Mouse (Mus musculus): ENCODE measurements around the gene Ttll8. TPM values are rescaled to one million over a fixed set of nuclear protein-coding genes. Genes with fewer than 3 reads are reported as not detected.

Ttll8 gene
- polyA plus RNA-seq, 1 experiment from 2014 or later, result 0.17 TPM

DNA sequence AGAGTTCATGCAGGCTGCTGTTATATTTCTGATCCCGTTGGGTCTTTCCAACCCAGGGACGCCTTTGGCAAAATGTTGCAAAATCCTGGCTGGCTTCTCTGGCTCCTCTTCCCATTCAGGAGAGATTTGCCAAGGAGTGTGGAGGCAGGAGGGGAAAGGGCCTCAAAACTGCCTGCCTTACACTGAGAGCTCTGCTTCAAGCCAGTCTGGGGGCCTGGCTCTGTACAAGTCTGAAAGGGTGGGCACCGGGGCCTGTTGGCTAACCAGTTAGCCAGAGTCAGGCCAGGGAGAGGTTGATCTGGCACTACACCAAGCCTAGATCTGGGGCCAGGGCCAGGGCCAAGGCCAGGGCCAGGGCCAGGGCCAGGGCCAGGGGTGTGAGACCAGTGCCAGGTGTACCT is 96.1 kb downstream of the Ttll8 start:
- no peak overlapping the region for H3K4me2 ChIP-seq (ENCODE audit: low read depth, low read length)
- H3K9me3 ChIP-seq (ENCODE audit: control insufficient read depth, low read length), result no peaks in the 10 kb centered on the region
- no peak overlapping the region for H3K4me3 ChIP-seq (ENCODE audit: low read depth, low read length)
- no peaks in the 10 kb centered on the region for H3K27me3 ChIP-seq (replicated peaks; ENCODE audit: control insufficient read depth, insufficient read depth, low read length)
- no peak overlapping the region for H3K9ac ChIP-seq (ENCODE audit: low read depth, low read length)
- peaks cover 15% of the 10 kb centered on the region for H3K4me1 ChIP-seq (ENCODE audit: control insufficient read depth, insufficient read depth, low read length)
- ATAC-seq (ENCODE audit: low read depth), result no peak
- H3K36me3 ChIP-seq (ENCODE audit: control insufficient read depth, insufficient read depth, low read length), result no peaks in the 10 kb centered on the region
- H3K27ac ChIP-seq (replicated peaks; ENCODE audit: low read depth, low read length), result no peak overlapping the region
- whole genome bisulfite sequencing, result 88% methylated on average over 3 of the region's 3 CpGs
- no peak for DNase-seq (ENCODE audit: low spot score)

DNA sequence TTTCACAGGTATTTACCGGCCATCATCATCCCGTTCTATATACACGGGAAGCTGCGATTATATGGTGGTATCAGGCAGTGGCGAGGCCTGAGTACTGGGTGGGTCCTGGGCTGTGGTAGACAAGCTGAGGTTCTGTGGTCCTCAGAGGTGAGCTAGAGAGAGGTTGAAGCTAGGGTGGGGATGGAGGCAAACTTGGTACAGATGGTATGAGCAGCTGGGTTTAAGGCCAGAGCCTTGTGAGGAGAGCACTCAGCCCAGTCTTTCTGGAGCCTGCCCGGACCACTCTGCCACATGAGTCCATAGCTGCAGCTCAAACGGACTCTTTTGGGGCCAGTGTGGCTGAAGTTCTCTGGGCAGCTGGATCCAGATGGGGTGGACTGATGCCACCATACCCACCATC is 96.9 kb downstream of the Ttll8 start:
- ATAC-seq (ENCODE audit: low read depth), result no peak
- DNase-seq (ENCODE audit: low spot score), result no peak
- no peak overlapping the region for H3K4me2 ChIP-seq (ENCODE audit: low read depth, low read length)
- no peaks in the 10 kb centered on the region for H3K36me3 ChIP-seq (ENCODE audit: control insufficient read depth, insufficient read depth, low read length)
- 86% methylated on average over 7 of the region's 7 CpGs for WGBS
- H3K4me3 ChIP-seq (ENCODE audit: low read depth, low read length), result no peak overlapping the region
- H3K27me3 ChIP-seq (replicated peaks; ENCODE audit: control insufficient read depth, insufficient read depth, low read length), result no peaks in the 10 kb centered on the region
- H3K9ac ChIP-seq (ENCODE audit: low read depth, low read length), result no peak overlapping the region
- H3K4me1 ChIP-seq (ENCODE audit: control insufficient read depth, insufficient read depth, low read length), result peaks cover 15% of the 10 kb centered on the region
- H3K9me3 ChIP-seq (ENCODE audit: control insufficient read depth, low read length), result no peaks in the 10 kb centered on the region
- H3K27ac ChIP-seq (replicated peaks; ENCODE audit: low read depth, low read length), result no peak overlapping the region

DNA sequence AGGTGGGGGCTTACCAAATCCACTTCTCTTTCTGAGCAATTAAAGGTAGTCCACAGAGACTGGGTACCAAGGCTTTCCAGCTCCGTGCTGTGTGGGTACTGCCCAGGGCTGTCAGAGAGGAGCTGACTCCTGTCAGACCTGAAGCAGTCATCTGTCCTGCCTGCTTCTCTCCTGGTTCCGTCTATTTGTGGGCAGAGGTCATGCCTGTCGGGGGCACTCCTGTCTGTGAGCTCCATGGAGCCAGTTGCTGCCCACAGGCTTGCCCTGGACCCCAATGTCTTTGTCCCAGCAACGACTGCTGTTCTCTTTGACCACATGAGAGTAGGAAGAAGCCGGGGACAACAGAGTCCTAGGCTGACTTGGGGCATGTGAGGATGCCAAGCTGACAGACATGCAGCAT is 97.6 kb downstream of the Ttll8 start:
- WGBS, result 81% methylated on average over 5 of the region's 5 CpGs
- no peak overlapping the region for H3K4me2 ChIP-seq (ENCODE audit: low read depth, low read length)
- no peak overlapping the region for H3K9ac ChIP-seq (ENCODE audit: low read depth, low read length)
- no peak overlapping the region for H3K27ac ChIP-seq (replicated peaks; ENCODE audit: low read depth, low read length)
- H3K27me3 ChIP-seq (replicated peaks; ENCODE audit: control insufficient read depth, insufficient read depth, low read length), result no peaks in the 10 kb centered on the region
- H3K9me3 ChIP-seq (ENCODE audit: control insufficient read depth, low read length), result no peaks in the 10 kb centered on the region
- DNase-seq (ENCODE audit: low spot score) (no peak), ATAC-seq (ENCODE audit: low read depth) (no peak)
- no peaks in the 10 kb centered on the region for H3K36me3 ChIP-seq (ENCODE audit: control insufficient read depth, insufficient read depth, low read length)
- H3K4me1 ChIP-seq (ENCODE audit: control insufficient read depth, insufficient read depth, low read length), result peaks cover 15% of the 10 kb centered on the region
- H3K4me3 ChIP-seq (ENCODE audit: low read depth, low read length), result no peak overlapping the region

DNA sequence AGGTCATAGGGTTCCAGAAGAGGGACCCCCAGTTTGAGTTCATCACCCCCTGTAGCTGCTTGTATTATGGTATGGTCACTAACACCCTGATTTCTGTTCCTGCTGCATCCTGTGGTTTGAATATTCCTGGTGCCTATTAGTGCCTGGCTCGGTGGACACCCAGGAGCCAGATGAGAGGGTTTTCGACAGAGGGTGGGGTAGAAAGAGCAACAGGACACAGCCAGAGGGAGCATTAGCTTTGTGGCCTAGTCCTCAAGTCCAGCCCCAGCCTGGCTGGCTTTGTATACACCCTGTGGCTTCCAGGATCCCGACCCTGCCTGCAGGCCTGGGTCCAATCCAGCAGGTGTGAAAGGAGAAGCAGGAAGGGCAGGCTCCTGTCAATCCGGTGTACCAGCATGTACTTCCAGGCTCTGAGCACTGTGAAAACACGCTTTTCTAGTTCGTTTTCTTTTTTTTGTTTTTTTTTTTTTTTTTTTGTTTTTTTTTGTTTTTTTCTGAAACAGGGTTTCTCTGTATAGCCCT is 98.3 kb downstream of the Ttll8 start:
- Histone ChIP-seq H3K4me2 (ENCODE audit: low read depth, low read length) (no peak overlapping the region), H3K9me3 (ENCODE audit: control insufficient read depth, low read length) (no peaks in the 10 kb centered on the region), H3K4me3 (ENCODE audit: low read depth, low read length) (no peak overlapping the region), H3K9ac (ENCODE audit: low read depth, low read length) (no peak overlapping the region), H3K27ac (replicated peaks; ENCODE audit: low read depth, low read length) (no peak overlapping the region), H3K27me3 (replicated peaks; ENCODE audit: control insufficient read depth, insufficient read depth, low read length) (no peaks in the 10 kb centered on the region), H3K36me3 (ENCODE audit: control insufficient read depth, insufficient read depth, low read length) (no peaks in the 10 kb centered on the region), H3K4me1 (ENCODE audit: control insufficient read depth, insufficient read depth, low read length) (peaks cover 20% of the 10 kb centered on the region)
- 63% methylated on average over 6 of the region's 6 CpGs for WGBS
- DNase-seq (ENCODE audit: low spot score) (no peak), ATAC-seq (ENCODE audit: low read depth) (no peak)

DNA sequence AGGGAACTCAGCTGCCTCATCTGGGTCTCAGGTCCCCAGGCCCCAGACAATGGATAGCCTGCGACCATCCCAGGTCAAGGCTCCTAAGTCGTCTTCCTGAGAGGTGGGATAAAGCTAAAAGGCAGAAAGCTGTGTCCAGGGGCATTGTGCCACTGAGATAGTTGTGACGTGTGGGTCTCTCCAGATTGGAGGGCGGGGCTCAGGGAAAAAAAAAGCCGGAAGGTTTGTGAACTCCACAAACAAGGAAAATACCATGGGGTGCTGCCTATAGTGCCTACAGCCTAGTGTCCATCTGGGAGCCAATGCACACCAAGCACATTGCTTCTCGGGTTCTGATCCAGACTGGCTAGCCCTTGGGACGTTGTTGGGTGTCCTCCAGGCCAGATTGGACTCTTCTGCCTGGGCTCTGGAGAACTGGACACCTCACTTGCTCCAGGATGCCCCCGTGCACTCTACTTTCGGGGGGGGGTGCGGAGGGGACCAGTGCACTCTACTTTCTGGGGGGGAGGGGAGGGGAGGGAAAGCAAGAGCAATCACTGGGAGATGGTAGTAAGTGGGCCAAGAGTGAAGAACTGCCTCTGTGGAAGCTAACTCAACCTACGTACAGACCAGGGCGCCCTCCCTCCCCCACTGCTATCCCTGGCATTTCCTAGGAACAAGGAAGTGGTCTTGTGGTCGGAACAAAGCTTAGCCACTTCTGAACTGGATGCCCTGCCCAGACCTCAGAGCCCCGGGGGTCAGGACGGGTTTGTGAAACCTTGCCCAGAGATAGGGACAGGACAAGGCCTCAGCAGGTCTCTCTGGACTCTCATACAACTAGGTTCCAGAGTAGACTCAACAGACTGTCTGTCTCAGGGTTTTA is 99.0 kb downstream of the Ttll8 start:
- no peak for DNase-seq (ENCODE audit: low spot score)
- no peaks in the 10 kb centered on the region for H3K27me3 ChIP-seq (replicated peaks; ENCODE audit: control insufficient read depth, insufficient read depth, low read length)
- 0 out of 2 replicates have a peak overlapping the region, but pooled peaks have one; percentile 40 for H3K9ac ChIP-seq (ENCODE audit: low read depth, low read length)
- H3K4me3 ChIP-seq (ENCODE audit: low read depth, low read length), result no peak overlapping the region
- no peak overlapping the region for H3K4me2 ChIP-seq (ENCODE audit: low read depth, low read length)
- no peak for ATAC-seq (ENCODE audit: low read depth)
- H3K36me3 ChIP-seq (ENCODE audit: control insufficient read depth, insufficient read depth, low read length), result no peaks in the 10 kb centered on the region
- no peaks in the 10 kb centered on the region for H3K9me3 ChIP-seq (ENCODE audit: control insufficient read depth, low read length)
- H3K27ac ChIP-seq (replicated peaks; ENCODE audit: low read depth, low read length), result no peak overlapping the region
- H3K4me1 ChIP-seq (ENCODE audit: control insufficient read depth, insufficient read depth, low read length), result peaks cover 27% of the 10 kb centered on the region
- WGBS, result 67% methylated on average over 13 of the region's 15 CpGs

DNA sequence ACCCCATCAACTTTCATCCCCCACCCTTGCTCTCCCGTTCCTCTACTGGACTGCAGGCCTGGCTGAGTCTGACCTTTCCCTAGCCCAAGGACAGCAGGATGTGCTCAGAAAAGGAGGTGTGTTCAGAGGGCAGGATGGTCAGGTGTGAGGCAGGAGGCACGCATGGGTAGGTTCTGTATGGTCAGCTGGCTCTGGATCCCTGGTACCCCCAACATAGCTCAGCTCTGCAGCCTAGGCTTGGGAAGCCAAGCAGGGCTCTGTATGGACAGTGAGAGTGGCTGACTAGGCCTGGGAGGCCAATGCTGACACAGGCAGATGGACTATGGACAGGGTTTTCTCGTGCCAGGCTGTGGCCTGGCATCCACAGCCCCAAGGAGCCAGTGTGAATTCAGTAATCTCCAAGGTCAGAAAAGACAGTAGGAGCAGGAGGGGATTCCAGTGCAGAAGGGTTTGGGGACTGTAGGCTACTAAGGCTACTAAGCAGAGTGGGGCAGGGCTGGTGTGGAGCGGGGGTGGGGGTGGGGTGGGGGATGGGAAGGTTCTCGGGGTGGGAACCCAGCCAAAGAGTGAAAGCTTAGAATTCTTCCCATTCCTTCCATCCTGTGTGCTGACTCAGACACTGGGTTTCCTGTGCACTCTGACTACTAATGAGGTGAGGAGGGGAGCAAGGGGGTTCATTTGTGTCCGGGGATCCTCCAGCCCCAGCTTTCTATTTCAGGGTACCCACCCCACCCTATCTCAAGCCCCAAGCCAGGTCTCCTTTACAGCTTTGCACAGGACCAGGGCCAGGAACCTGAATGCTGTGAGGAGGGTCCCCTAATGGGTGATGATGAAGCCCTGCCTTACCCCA is 99.9 kb downstream of the Ttll8 start:
- no peaks in the 10 kb centered on the region for H3K27me3 ChIP-seq (replicated peaks; ENCODE audit: control insufficient read depth, insufficient read depth, low read length)
- H3K4me3 ChIP-seq (ENCODE audit: low read depth, low read length), result no peak overlapping the region
- DNase-seq (ENCODE audit: low spot score), result no peak
- no peak overlapping the region for H3K4me2 ChIP-seq (ENCODE audit: low read depth, low read length)
- H3K4me1 ChIP-seq (ENCODE audit: control insufficient read depth, insufficient read depth, low read length), result peaks cover 29% of the 10 kb centered on the region
- H3K36me3 ChIP-seq (ENCODE audit: control insufficient read depth, insufficient read depth, low read length), result no peaks in the 10 kb centered on the region
- H3K9me3 ChIP-seq (ENCODE audit: control insufficient read depth, low read length), result no peaks in the 10 kb centered on the region
- WGBS, result 30% methylated on average over 6 of the region's 6 CpGs
- no peak overlapping the region for H3K27ac ChIP-seq (replicated peaks; ENCODE audit: low read depth, low read length)
- 0 out of 2 replicates have a peak overlapping the region, but pooled peaks have one; percentile 40 for H3K9ac ChIP-seq (ENCODE audit: low read depth, low read length)
- peak; percentile 9; the same call in 1 of the 2 replicates for ATAC-seq (ENCODE audit: low read depth)

DNA sequence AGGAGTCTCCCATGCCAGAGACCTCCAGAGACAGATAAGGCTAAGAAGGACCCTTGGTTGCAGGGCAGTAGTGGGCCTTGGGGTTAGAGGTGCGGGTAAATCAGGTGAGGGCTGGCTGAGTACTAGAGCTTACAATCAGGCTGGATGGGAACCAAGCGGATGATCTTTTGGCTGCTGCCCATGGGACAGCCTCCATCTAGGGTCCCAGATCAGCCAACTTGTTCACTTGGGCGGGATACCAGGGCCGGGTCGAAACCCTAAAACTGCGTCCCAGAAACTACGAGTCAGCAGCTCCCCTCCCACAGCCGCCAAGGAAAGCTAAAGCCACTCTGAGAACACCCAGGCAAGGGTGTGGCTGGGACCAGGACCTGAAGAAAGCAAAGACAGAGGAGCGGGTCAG is 101.1 kb downstream of the Ttll8 start:
- DNase-seq (ENCODE audit: low spot score) (no peak), ATAC-seq (ENCODE audit: low read depth) (no peak)
- Histone ChIP-seq H3K4me1 (ENCODE audit: control insufficient read depth, insufficient read depth, low read length) (peaks cover 29% of the 10 kb centered on the region), H3K27me3 (replicated peaks; ENCODE audit: control insufficient read depth, insufficient read depth, low read length) (no peaks in the 10 kb centered on the region), H3K9ac (ENCODE audit: low read depth, low read length) (no peak overlapping the region), H3K4me2 (ENCODE audit: low read depth, low read length) (no peak overlapping the region), H3K36me3 (ENCODE audit: control insufficient read depth, insufficient read depth, low read length) (no peaks in the 10 kb centered on the region), H3K4me3 (ENCODE audit: low read depth, low read length) (no peak overlapping the region), H3K9me3 (ENCODE audit: control insufficient read depth, low read length) (no peaks in the 10 kb centered on the region), H3K27ac (replicated peaks; ENCODE audit: low read depth, low read length) (no peak overlapping the region)
- WGBS, result 89% methylated on average over 9 of the region's 9 CpGs

DNA sequence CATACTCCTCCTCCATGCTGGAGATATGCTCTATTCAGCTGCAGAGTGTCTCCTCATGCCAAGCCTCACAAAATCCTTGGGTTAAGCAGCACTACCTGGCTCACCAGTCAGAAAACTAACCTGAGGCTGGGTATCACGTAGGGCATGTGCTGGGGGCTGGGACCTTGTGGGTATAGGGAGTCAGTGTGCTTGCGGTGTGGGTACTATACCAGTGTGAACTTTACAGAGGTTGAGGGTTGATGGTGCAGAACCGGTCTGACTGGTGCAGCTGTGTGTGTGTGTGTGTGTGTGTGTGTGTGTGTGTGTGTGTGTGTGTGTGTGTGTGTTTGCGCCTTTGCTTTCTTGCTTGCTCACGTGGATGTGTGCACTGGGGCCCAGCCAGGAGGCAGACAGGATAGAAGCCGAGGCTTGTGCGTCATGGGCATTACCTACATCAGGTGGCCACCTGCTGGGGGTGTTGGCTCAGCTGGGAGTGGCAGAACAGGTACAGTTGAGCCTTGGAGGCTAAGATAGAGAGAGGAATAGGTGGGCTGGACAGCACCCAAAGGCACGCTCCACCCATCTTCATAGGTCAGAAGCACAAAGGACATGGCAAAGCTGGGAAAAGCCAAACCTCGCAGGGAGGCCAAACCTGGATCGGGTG is 102.6 kb downstream of the Ttll8 start:
- no peak overlapping the region for H3K4me2 ChIP-seq (ENCODE audit: low read depth, low read length)
- WGBS, result 72% methylated on average over 9 of the region's 10 CpGs
- no peaks in the 10 kb centered on the region for H3K36me3 ChIP-seq (ENCODE audit: control insufficient read depth, insufficient read depth, low read length)
- H3K4me1 ChIP-seq (ENCODE audit: control insufficient read depth, insufficient read depth, low read length), result peaks cover 29% of the 10 kb centered on the region
- peak; percentile 75 for DNase-seq (ENCODE audit: low spot score)
- no peak overlapping the region for H3K9ac ChIP-seq (ENCODE audit: low read depth, low read length)
- H3K27ac ChIP-seq (replicated peaks; ENCODE audit: low read depth, low read length), result no peak overlapping the region
- H3K27me3 ChIP-seq (replicated peaks; ENCODE audit: control insufficient read depth, insufficient read depth, low read length), result no peaks in the 10 kb centered on the region
- H3K9me3 ChIP-seq (ENCODE audit: control insufficient read depth, low read length), result no peaks in the 10 kb centered on the region
- no peak overlapping the region for H3K4me3 ChIP-seq (ENCODE audit: low read depth, low read length)
- ATAC-seq (ENCODE audit: low read depth), result peak; percentile 86

Data from embryonic facial prominence, embryonic 14.5 days (tissue).